Mouse (Mus musculus): ENCODE data around the gene Asb17. TPM values are rescaled to one million over a fixed set of nuclear protein-coding genes. Genes with fewer than 3 reads are reported as not detected.

The Asb17 gene
- total RNA-seq, 2 experiments from 2014 or later = 4.2 to 12.2 TPM

GRCm38 (mm10) chr3:153867149-153868136 is 23.4 kb downstream of the Asb17 start:
- no peak; the same call in 1 of the 2 replicates for ATAC-seq (replicated peaks; ENCODE audit: low FRiP score, low TSS enrichment, poor library complexity, severe bottlenecking)

- no peak for ATAC-seq (replicated peaks; ENCODE audit: low FRiP score, low TSS enrichment, poor library complexity, severe bottlenecking)
Observed at GRCm38 (mm10) chr3:153871396-153871795, 27.4 kb downstream of the Asb17 start.

- ATAC-seq (replicated peaks; ENCODE audit: low FRiP score, low TSS enrichment, poor library complexity, severe bottlenecking) = peak; percentile 62
Observed at GRCm38 (mm10) chr3:153886296-153886695, 42.3 kb downstream of the Asb17 start.

- peak; percentile 87 for ATAC-seq (replicated peaks; ENCODE audit: low FRiP score, low TSS enrichment, poor library complexity, severe bottlenecking)
Observed at GRCm38 (mm10) chr3:153888141-153888540, 44.1 kb downstream of the Asb17 start.

- no peak for ATAC-seq (replicated peaks; ENCODE audit: low FRiP score, low TSS enrichment, poor library complexity, severe bottlenecking)
Observed at GRCm38 (mm10) chr3:153889188-153889781, 45.3 kb downstream of the Asb17 start.

- peak; percentile 71 for ATAC-seq (replicated peaks; ENCODE audit: low FRiP score, low TSS enrichment, poor library complexity, severe bottlenecking)
Observed at GRCm38 (mm10) chr3:153895454-153895853, 51.4 kb downstream of the Asb17 start.

- peak; percentile 39; the same call in 1 of the 2 replicates for ATAC-seq (replicated peaks; ENCODE audit: low FRiP score, low TSS enrichment, poor library complexity, severe bottlenecking)
Observed at GRCm38 (mm10) chr3:153897216-153897615, 53.2 kb downstream of the Asb17 start.

- no peak for ATAC-seq (replicated peaks; ENCODE audit: low FRiP score, low TSS enrichment, poor library complexity, severe bottlenecking)
Observed at GRCm38 (mm10) chr3:153901904-153902303, 57.9 kb downstream of the Asb17 start.

- no peak for ATAC-seq (replicated peaks; ENCODE audit: low FRiP score, low TSS enrichment, poor library complexity, severe bottlenecking)
Observed at GRCm38 (mm10) chr3:153902595-153902994, 58.6 kb downstream of the Asb17 start.

- ATAC-seq (replicated peaks; ENCODE audit: low FRiP score, low TSS enrichment, poor library complexity, severe bottlenecking) = peak; percentile 42
Observed at GRCm38 (mm10) chr3:153904586-153904985, 60.6 kb downstream of the Asb17 start.

Other genes with a start within 250 kb of the Asb17 start
- 19.6 and 26.5 TPM in 2 replicates for gene St6galnac3, start 119.0 kb upstream of the Asb17 start, total RNA-seq (2014; fragmentation: Nextera tagmentation)
- 4.0 and 17.2 TPM in 2 replicates for gene St6galnac3, start 119.0 kb upstream of the Asb17 start, total RNA-seq (2017)
- gene Msh4, start 61.9 kb downstream of the Asb17 start, total RNA-seq (2014; fragmentation: Nextera tagmentation) = 0.17 and 0.49 TPM in 2 replicates
- gene Msh4, start 61.9 kb downstream of the Asb17 start, total RNA-seq (2017) = not detected in 2 replicates
- 211 and 271 TPM in 2 replicates for gene Rabggtb, start 68.8 kb downstream of the Asb17 start, total RNA-seq (2014; fragmentation: Nextera tagmentation)
- 274 and 354 TPM in 2 replicates for gene Rabggtb, start 68.8 kb downstream of the Asb17 start, total RNA-seq (2017)
- gene Acadm, start 100.4 kb downstream of the Asb17 start, total RNA-seq (2014; fragmentation: Nextera tagmentation) = 69.9 and 82.5 TPM in 2 replicates
- 201 and 332 TPM in 2 replicates for gene Acadm, start 100.4 kb downstream of the Asb17 start, total RNA-seq (2017)
- gene Slc44a5, start 129.2 kb downstream of the Asb17 start, total RNA-seq (2014; fragmentation: Nextera tagmentation) = not detected in 2 replicates
- gene Slc44a5, start 129.2 kb downstream of the Asb17 start, total RNA-seq (2017) = 0.28 TPM in 1 of 2 replicates, not detected in the other